Mouse (Mus musculus) kidney, embryonic 14.5 days (tissue): ENCODE measurements around the gene Lrch1. TPM values are rescaled to one million over a fixed set of nuclear protein-coding genes. Genes with fewer than 3 reads are reported as not detected.

Experiments
- ATAC-seq: fragments of 200-750 bp; cut with Nextera tagmentation; 2 replicates; pipeline ENCODE4 v1.8.0; 2017; ENCODE audit warnings: moderate number of reproducible peaks, mild to moderate bottlenecking, moderate TSS enrichment, moderate library complexity; ENCODE audit not compliant: low FRiP score, low TSS enrichment
- H3K27ac ChIP-seq: fragments of 300-500 bp; sonication (generic); 2 replicates; pipeline ENCODE4 v1.5.1; 2014; ENCODE audit warnings: low read depth, mild to moderate bottlenecking, low read length, moderate library complexity, mixed read lengths
- H3K27me3 ChIP-seq: fragments of 300-500 bp; sonication (generic); 2 replicates; pipeline ENCODE4 v1.6.1; 2014; ENCODE audit warnings: mild to moderate bottlenecking, low read length; ENCODE audit not compliant: control insufficient read depth, insufficient read depth
- H3K36me3 ChIP-seq: fragments of 300-500 bp; sonication (generic); 2 replicates; pipeline ENCODE4 v1.6.1; 2014; ENCODE audit warnings: low read length, mixed read lengths; ENCODE audit not compliant: control insufficient read depth, insufficient read depth
- H3K4me1 ChIP-seq: fragments of 300-500 bp; sonication (generic); 2 replicates; pipeline ENCODE4 v1.6.1; 2014; ENCODE audit warnings: low read length, mixed read lengths; ENCODE audit not compliant: control insufficient read depth, insufficient read depth
- H3K4me2 ChIP-seq: fragments of 300-500 bp; sonication (generic); replicated peaks from 2 replicates; pipeline ENCODE4 v1.6.1; 2014; ENCODE audit warnings: low read depth, mild to moderate bottlenecking, low read length
- H3K4me3 ChIP-seq: fragments of 300-500 bp; sonication (generic); 2 replicates; pipeline ENCODE4 v1.5.1; 2014; ENCODE audit warnings: mild to moderate bottlenecking, low read length
- H3K9ac ChIP-seq: fragments of 300-500 bp; sonication (generic); 2 replicates; pipeline ENCODE4 v1.6.1; 2014; ENCODE audit warnings: low read depth, mild to moderate bottlenecking, low read length, moderate library complexity
- H3K9me3 ChIP-seq: fragments of 300-500 bp; sonication (generic); 2 replicates; pipeline ENCODE4 v1.6.1; 2016; ENCODE audit warnings: low read length; ENCODE audit not compliant: control insufficient read depth
- WGBS: fragments of 180-500 bp; shearing (Covaris S2); extraction: QIAGEN DNeasy Blood & Tissue Kit; methylation state at CpG from one replicate; pipeline ENCODE4 v1.1.7; 2014; 5-methylcytosine and 5-hydroxymethylcytosine counted together
- polyA plus RNA-seq: library from polyadenylated mRNA; unstranded; fragments of >200 nt; fragmentation: Nextera tagmentation; extraction: Ambion mirVana; gene quantifications from 2 replicates; pipeline ENCODE4 v1.2.1, GENCODE M21; 2014

Gene Lrch1
- polyA plus RNA-seq, 1 experiment from 2014 or later = 18.6 TPM

DNA sequence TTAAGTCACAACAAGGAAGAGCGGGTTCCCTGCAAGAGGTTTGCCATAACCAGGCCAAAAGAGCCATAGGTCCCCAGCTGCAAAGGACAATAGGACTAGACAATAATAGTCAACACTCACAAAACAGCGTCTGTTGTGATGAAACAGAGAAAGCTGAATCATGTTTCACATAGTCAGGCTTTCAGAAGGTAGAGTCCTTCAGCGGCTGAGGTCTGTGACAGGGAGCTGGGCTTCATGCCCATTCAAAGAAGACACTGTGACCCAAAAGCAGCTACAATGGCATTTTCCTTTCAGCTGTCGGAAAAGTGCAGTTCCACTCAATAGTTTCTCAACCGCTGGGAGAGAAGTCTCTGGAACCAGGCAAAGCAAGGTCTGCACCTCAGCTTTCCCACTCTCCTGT, 48.7 kb downstream of the Lrch1 start:
- H3K4me3 ChIP-seq = no peak overlapping the region
- 92% methylated on average over 5 of the region's 5 CpGs for WGBS
- H3K9me3 ChIP-seq = no peaks in the 10 kb centered on the region
- peaks cover 10% of the 10 kb centered on the region; the same call in 1 of the 2 replicates for H3K4me1 ChIP-seq
- H3K27me3 ChIP-seq = no peaks in the 10 kb centered on the region
- H3K27ac ChIP-seq = no peak overlapping the region
- no peak overlapping the region for H3K4me2 ChIP-seq
- ATAC-seq = no peak
- H3K36me3 ChIP-seq = no peaks in the 10 kb centered on the region
- H3K9ac ChIP-seq = no peak overlapping the region

DNA sequence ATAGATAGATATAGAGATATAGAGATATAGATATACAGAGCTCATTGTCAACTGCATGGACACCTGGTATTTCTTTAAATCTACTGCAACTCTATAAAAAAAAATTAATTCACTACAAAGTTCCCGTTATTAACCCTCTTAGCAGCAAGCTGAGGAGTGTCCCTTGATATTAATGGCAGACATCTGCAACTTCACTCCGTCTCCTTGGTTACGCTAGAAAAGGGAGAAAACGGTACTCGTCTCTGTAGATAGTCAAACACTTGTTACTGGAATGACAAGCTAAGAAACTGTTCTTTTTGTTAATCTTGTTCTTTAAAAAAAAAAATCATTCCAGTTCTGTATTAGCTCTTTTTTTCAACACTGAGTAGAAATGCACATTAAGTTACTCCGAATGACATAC, 54.0 kb downstream of the Lrch1 start:
- Histone ChIP-seq H3K4me2 (no peak overlapping the region), H3K27me3 (no peaks in the 10 kb centered on the region), H3K4me1 (no peaks in the 10 kb centered on the region), H3K4me3 (no peak overlapping the region), H3K36me3 (no peaks in the 10 kb centered on the region), H3K9ac (no peak overlapping the region), H3K9me3 (no peaks in the 10 kb centered on the region), H3K27ac (no peak overlapping the region)
- 82% methylated on average over 6 of the region's 6 CpGs for WGBS
- no peak for ATAC-seq

DNA sequence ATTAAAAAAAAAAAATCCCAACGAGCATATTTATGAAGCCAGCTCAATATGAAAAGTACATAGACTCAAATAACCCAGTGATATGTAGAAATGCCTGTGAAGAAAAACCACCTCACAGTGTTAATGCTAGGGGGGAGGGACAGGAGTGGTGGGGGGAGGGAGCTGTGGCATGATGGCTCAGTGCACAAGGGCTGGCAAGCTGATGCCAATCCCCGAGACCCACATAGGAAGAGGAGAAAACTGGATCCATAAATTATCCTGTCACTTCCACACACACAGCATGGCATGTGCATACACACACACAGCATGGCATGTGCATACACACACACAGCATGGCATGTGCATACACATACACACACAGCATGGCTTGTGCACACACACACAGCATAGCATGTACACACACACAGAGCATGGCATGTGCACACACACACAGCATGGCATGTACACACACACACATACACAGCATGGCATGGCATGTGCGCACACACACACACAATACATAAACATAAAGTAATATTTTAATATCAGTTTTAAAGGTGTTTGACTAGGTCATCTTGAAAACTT, 54.5 kb downstream of the Lrch1 start:
- no peak overlapping the region for H3K4me2 ChIP-seq
- WGBS = 78% methylated on average over 3 of the region's 3 CpGs
- H3K27me3 ChIP-seq = no peaks in the 10 kb centered on the region
- no peaks in the 10 kb centered on the region for H3K4me1 ChIP-seq
- no peak overlapping the region for H3K9ac ChIP-seq
- H3K27ac ChIP-seq = no peak overlapping the region
- no peak overlapping the region for H3K4me3 ChIP-seq
- H3K9me3 ChIP-seq = no peaks in the 10 kb centered on the region
- ATAC-seq = no peak
- no peaks in the 10 kb centered on the region for H3K36me3 ChIP-seq

DNA sequence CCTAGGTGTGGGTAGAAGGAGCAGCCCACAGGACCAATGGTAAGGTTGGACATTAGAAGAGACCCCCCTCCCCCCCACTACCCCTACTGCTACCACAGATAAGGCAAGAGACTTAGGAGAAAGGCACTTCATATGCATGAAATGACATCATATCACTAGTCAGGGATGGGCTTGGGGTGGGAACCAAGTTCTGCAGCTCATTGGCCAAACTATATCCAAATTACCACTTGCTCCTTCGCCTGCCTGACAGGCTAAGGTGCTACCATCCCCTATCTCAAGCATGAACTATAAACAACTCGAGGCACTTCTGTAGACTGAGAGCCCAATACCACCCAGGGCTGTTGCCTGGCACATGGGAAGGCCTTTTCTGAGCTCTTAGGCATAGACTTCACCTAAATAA, 58.4 kb downstream of the Lrch1 start:
- ATAC-seq = no peak
- WGBS = 92% methylated on average over 2 of the region's 2 CpGs

DNA sequence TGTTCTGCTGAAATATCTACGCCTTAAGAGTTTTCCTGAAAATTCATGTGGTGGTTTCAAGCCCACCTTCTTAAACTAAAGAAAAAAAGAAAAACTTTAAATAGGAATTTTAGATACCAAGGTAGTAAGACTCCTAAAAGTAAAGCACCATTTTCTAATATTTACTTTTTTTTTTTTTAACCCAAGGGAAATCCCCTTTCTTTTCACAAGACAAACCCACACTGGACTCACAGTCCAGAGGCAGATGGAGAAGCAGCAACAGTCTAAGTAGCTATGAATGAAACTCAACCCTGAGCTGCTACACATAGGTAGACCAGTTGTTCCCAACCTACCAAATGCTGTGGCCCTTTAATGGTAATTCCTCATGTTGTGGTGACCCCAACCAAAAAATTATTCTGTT, 59.6 kb downstream of the Lrch1 start:
- Histone ChIP-seq H3K4me1 (peaks cover 16% of the 10 kb centered on the region), H3K9ac (no peak overlapping the region), H3K4me3 (no peak overlapping the region), H3K27ac (no peak overlapping the region), H3K9me3 (no peaks in the 10 kb centered on the region), H3K27me3 (no peaks in the 10 kb centered on the region), H3K4me2 (no peak overlapping the region), H3K36me3 (no peaks in the 10 kb centered on the region)
- ATAC-seq = no peak
- WGBS = 91% methylated on average over 1 of the region's 1 CpGs

More for the DNA sequence above, 58.4 kb downstream of the Lrch1 start:
- H3K4me3 ChIP-seq = no peak overlapping the region
- no peaks in the 10 kb centered on the region for H3K27me3 ChIP-seq
- H3K9ac ChIP-seq = no peak overlapping the region
- no peak overlapping the region for H3K4me2 ChIP-seq
- peaks cover 4% of the 10 kb centered on the region for H3K4me1 ChIP-seq
- no peak overlapping the region for H3K27ac ChIP-seq
- H3K9me3 ChIP-seq = no peaks in the 10 kb centered on the region
- no peaks in the 10 kb centered on the region for H3K36me3 ChIP-seq

DNA sequence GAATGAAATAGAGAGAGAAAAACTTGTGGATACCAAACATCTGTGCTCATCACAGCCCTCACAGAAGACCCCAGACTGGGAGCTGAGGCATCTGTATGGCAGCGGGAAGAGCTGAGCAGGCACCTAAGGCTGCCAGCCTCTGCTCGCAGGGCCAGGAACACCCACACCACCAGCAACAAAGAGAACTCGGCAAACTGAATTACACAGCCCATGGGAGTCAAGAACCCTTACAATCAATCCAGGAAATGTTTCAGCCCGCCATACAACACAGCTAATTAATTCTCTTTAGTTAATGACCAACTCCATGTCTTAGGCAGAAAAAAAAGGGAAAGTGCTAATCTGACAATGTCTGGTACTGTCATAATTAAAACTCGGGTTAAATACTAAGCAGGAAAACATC, 61.2 kb downstream of the Lrch1 start:
- no peak for ATAC-seq
- Histone ChIP-seq H3K4me1 (peaks cover 32% of the 10 kb centered on the region), H3K36me3 (no peaks in the 10 kb centered on the region), H3K4me2 (no peak overlapping the region), H3K9me3 (no peaks in the 10 kb centered on the region), H3K9ac (no peak overlapping the region), H3K4me3 (no peak overlapping the region), H3K27ac (no peak overlapping the region), H3K27me3 (no peaks in the 10 kb centered on the region)
- 53% methylated on average over 5 of the region's 5 CpGs for WGBS

DNA sequence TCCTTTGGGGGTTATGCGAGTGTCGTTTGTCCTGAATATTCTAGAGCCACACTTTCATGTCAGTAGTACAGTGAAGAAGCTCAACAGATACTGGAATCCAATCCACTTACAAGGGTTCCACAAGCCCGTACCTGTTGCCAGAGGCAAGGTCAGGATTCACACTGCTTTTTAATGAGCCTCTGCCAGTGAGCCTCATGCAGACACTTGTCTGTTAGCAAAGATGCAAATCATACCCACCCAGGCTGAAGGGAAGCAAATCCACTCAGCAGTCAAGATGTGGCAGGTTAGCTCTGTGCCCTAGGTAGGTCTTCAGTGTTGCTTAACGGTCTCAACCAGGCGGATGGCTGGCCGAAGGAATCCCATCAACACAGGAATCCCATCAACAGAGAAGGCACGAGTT, 62.8 kb downstream of the Lrch1 start:
- H3K4me1 ChIP-seq = peaks cover 32% of the 10 kb centered on the region
- no peak overlapping the region for H3K9ac ChIP-seq
- no peak overlapping the region for H3K27ac ChIP-seq
- no peaks in the 10 kb centered on the region for H3K36me3 ChIP-seq
- H3K9me3 ChIP-seq = no peaks in the 10 kb centered on the region
- H3K4me3 ChIP-seq = no peak overlapping the region
- H3K4me2 ChIP-seq = no peak overlapping the region
- ATAC-seq = no peak
- no peaks in the 10 kb centered on the region for H3K27me3 ChIP-seq
- WGBS = 78% methylated on average over 7 of the region's 7 CpGs

DNA sequence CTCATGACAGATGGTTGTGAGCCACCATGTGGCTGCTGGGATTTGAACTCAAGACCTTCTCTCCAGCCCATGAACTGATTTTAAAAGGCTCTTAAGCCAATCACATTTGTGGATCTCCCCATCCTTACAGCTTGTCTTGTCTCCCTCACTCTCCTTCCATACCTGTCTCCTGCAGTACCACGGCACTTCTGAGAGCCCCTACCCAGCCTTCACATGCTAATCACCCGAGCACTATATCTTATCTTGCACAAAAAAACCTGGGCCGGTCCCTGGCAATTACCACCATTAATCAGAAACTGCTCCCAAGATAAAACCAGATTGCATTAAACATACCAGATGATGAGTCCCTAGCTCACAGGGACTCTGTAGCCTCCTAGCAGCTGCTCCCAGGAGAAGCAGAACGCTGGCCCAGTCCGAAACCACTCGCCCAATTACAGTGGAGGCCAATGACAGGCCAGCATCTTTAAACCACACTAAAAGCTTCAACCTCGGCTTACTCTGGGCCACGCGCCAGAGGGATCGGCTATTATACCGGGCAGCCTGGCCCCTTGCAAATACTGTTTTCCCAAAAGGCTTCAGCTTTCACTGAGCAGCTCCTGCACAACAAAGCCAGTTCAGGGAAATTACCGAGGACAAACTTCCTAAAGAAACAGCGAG, 63.5 kb downstream of the Lrch1 start:
- 26% methylated on average over 13 of the region's 13 CpGs for WGBS
- Histone ChIP-seq H3K4me3 (no peak overlapping the region), H3K9me3 (no peaks in the 10 kb centered on the region), H3K4me1 (peaks cover 32% of the 10 kb centered on the region), H3K27ac (no peak overlapping the region), H3K27me3 (no peaks in the 10 kb centered on the region), H3K9ac (no peak overlapping the region), H3K4me2 (no peak overlapping the region), H3K36me3 (no peaks in the 10 kb centered on the region)
- ATAC-seq = peak; percentile 61; the same call in 1 of the 2 replicates

DNA sequence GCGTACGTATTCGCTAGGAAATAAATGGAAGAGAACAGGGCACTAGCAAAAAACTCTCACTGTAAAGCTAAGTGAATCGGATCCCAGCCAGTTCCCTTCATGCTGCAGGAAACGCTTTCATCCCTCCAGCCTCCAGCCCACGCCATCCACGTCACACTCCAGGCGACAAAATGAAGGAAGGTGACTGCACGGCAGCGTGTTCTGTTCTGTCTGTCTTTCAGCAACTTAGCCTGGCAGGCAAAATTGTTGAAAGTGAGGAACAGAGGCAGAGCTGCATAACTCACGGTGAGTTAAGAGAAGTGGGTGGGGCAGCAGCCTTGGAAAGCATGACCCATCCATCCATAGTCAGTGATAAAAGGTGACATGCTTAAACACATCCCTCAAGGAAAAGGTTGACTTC, 64.5 kb downstream of the Lrch1 start:
- Histone ChIP-seq H3K4me3 (no peak overlapping the region), H3K9me3 (no peaks in the 10 kb centered on the region), H3K36me3 (no peaks in the 10 kb centered on the region), H3K27ac (no peak overlapping the region; the same call in 1 of the 2 replicates), H3K27me3 (no peaks in the 10 kb centered on the region), H3K4me1 (peaks cover 32% of the 10 kb centered on the region), H3K4me2 (peak overlapping the region; percentile 17; the same call in 1 of the 2 replicates), H3K9ac (no peak overlapping the region)
- 24% methylated on average over 11 of the region's 11 CpGs for WGBS
- 0 out of 2 replicates have a peak, but pooled peaks have one; percentile 12 for ATAC-seq
